14 mouse cellular contexts compared by ENCODE assay signal in genomic region chr2:74761941-74762340, GRCm38 (mm10). TPM values are rescaled to one million over a fixed set of nuclear protein-coding genes. Genes with fewer than 3 reads are reported as not detected.
A peak's percentile ranks its signal among the peaks of the same experiment; 100 is the strongest.
DNase-seq lines count a peak whose midpoint lies in the region; ATAC-seq and TF ChIP-seq lines count a peak whose summit lies in the region.
"Had no signal": no experiment of that assay in that cellular context is flagged by ENCODE, and none has a peak within 500 bp of the region (broad histone marks: within the 10 kb centered on the region; RNA-seq: fewer than 3 reads in every experiment).

No protein-coding gene starts in this region.

- peaks cover 95% of the 10 kb centered on the region for H3K27me3 ChIP-seq in forebrain, embryonic 12.5 days
- H3K27me3 ChIP-seq in forebrain, postnatal 0 days (ENCODE audit: insufficient read depth, low read length) = peaks cover 77% of the 10 kb centered on the region
- peaks cover 99% of the 10 kb centered on the region for H3K27me3 ChIP-seq in midbrain, embryonic 10.5 days (ENCODE audit: low read depth, poor library complexity, severe bottlenecking)
- H3K27me3 ChIP-seq in midbrain, embryonic 16.5 days (ENCODE audit: control insufficient read depth, insufficient read depth, low read depth, low read length) = peaks cover 85% of the 10 kb centered on the region
- peaks cover 81% of the 10 kb centered on the region for H3K27me3 ChIP-seq in intestine, postnatal 0 days (replicated peaks; ENCODE audit: control insufficient read depth, insufficient read depth, low read length)
- peaks cover 68% of the 10 kb centered on the region for H3K27me3 ChIP-seq in stomach, embryonic 16.5 days (ENCODE audit: control insufficient read depth, insufficient read depth, low read length)

- no peak for ATAC-seq in forebrain, embryonic 12.5 days (ENCODE audit: low FRiP score)
- ATAC-seq in forebrain, postnatal 0 days = no peak
- ATAC-seq in midbrain, embryonic 16.5 days = no peak
- 0 out of 2 replicates have a peak, but pooled peaks have one; percentile 8 for ATAC-seq in intestine, postnatal 0 days
- no peak for ATAC-seq in stomach, embryonic 16.5 days (ENCODE audit: insufficient read depth, low FRiP score)

- DNase-seq in forebrain, postnatal 0 days = no peak
- DNase-seq in midbrain, embryonic 10.5 days (ENCODE audit: low spot score) = peak; percentile 26
- DNase-seq in thymus, adult 18-20 months = no peak
- no peak for DNase-seq in adrenal gland, postnatal 36 days
- DNase-seq: liver had no signal

- TF ChIP-seq CTCF in forebrain, postnatal 0 days (IDR thresholded peaks at IDR 0.05; ENCODE audit: low read depth) = no peak
- no peak for TF ChIP-seq CTCF in intestine, postnatal 0 days (IDR thresholded peaks at IDR 0.05; ENCODE audit: low read depth)

- H3K9ac ChIP-seq in forebrain, embryonic 12.5 days = no peak overlapping the region
- H3K9ac ChIP-seq in forebrain, postnatal 0 days = no peak overlapping the region
- H3K9ac ChIP-seq in midbrain, embryonic 16.5 days (ENCODE audit: low read depth, low read length) = no peak overlapping the region
- no peak overlapping the region for H3K9ac ChIP-seq in intestine, postnatal 0 days (ENCODE audit: low read depth, low read length)
- no peak overlapping the region for H3K9ac ChIP-seq in stomach, embryonic 16.5 days (ENCODE audit: low read length)

- H3K4me1 ChIP-seq in forebrain, embryonic 12.5 days = peaks cover 17% of the 10 kb centered on the region
- 0 out of 2 replicates have a peak, but pooled peaks cover 3% of the 10 kb centered on the region for H3K4me1 ChIP-seq in forebrain, postnatal 0 days (ENCODE audit: insufficient read depth)
- peaks cover 21% of the 10 kb centered on the region for H3K4me1 ChIP-seq in midbrain, embryonic 10.5 days
- peaks cover 14% of the 10 kb centered on the region for H3K4me1 ChIP-seq in midbrain, embryonic 16.5 days (ENCODE audit: control insufficient read depth, insufficient read depth, low read length)
- peaks cover 5% of the 10 kb centered on the region; the same call in 1 of the 2 replicates for H3K4me1 ChIP-seq in intestine, postnatal 0 days (replicated peaks; ENCODE audit: control insufficient read depth, insufficient read depth, low read length)
- peaks cover 10% of the 10 kb centered on the region for H3K4me1 ChIP-seq in stomach, embryonic 16.5 days (ENCODE audit: control insufficient read depth, insufficient read depth, low read length)

- no peaks in the 10 kb centered on the region for H3K36me3 ChIP-seq in forebrain, embryonic 12.5 days (replicated peaks)
- no peaks in the 10 kb centered on the region for H3K36me3 ChIP-seq in forebrain, postnatal 0 days (ENCODE audit: insufficient read depth)
- no peaks in the 10 kb centered on the region for H3K36me3 ChIP-seq in midbrain, embryonic 10.5 days
- no peaks in the 10 kb centered on the region for H3K36me3 ChIP-seq in midbrain, embryonic 16.5 days (ENCODE audit: control insufficient read depth, insufficient read depth, low read length)
- no peaks in the 10 kb centered on the region for H3K36me3 ChIP-seq in intestine, postnatal 0 days (ENCODE audit: control insufficient read depth, insufficient read depth)
- H3K36me3 ChIP-seq in stomach, embryonic 16.5 days (ENCODE audit: control insufficient read depth, insufficient read depth, low read length) = no peaks in the 10 kb centered on the region

- no peak overlapping the region for H3K27ac ChIP-seq in forebrain, embryonic 12.5 days
- no peak overlapping the region for H3K27ac ChIP-seq in forebrain, postnatal 0 days (ENCODE audit: low read depth, low read length)
- no peak overlapping the region for H3K27ac ChIP-seq in midbrain, embryonic 10.5 days (replicated peaks)
- H3K27ac ChIP-seq in midbrain, embryonic 16.5 days (ENCODE audit: low read length) = no peak overlapping the region
- no peak overlapping the region for H3K27ac ChIP-seq in intestine, postnatal 0 days (ENCODE audit: low read depth, low read length)
- no peak overlapping the region for H3K27ac ChIP-seq in stomach, embryonic 16.5 days (ENCODE audit: low read length)
- H3K27ac ChIP-seq: layer of hippocampus, adult 2 months had no signal

- 5% methylated on average over 13 of the region's 13 CpGs for WGBS in forebrain, embryonic 12.5 days
- WGBS in forebrain, postnatal 0 days = 3% methylated on average over 13 of the region's 13 CpGs
- WGBS in midbrain, embryonic 10.5 days = 6% methylated on average over 13 of the region's 13 CpGs
- 5% methylated on average over 13 of the region's 13 CpGs for WGBS in midbrain, embryonic 16.5 days
- 6% methylated on average over 13 of the region's 13 CpGs for WGBS in intestine, postnatal 0 days
- 6% methylated on average over 13 of the region's 13 CpGs for WGBS in stomach, embryonic 16.5 days

- H3K9me3 ChIP-seq in forebrain, embryonic 12.5 days = no peaks in the 10 kb centered on the region
- H3K9me3 ChIP-seq in forebrain, postnatal 0 days (ENCODE audit: low read length) = no peaks in the 10 kb centered on the region
- H3K9me3 ChIP-seq in midbrain, embryonic 10.5 days (replicated peaks) = no peaks in the 10 kb centered on the region
- H3K9me3 ChIP-seq in midbrain, embryonic 16.5 days (replicated peaks; ENCODE audit: control insufficient read depth, low read length, poor library complexity, severe bottlenecking) = no peaks in the 10 kb centered on the region
- H3K9me3 ChIP-seq in intestine, postnatal 0 days (ENCODE audit: control insufficient read depth) = no peaks in the 10 kb centered on the region
- no peaks in the 10 kb centered on the region for H3K9me3 ChIP-seq in stomach, embryonic 16.5 days (replicated peaks; ENCODE audit: control insufficient read depth, low read length)

- no peak overlapping the region; the same call in 1 of the 2 replicates for H3K4me2 ChIP-seq in forebrain, embryonic 12.5 days
- no peak overlapping the region for H3K4me2 ChIP-seq in forebrain, postnatal 0 days (ENCODE audit: low read depth)
- no peak overlapping the region for H3K4me2 ChIP-seq in midbrain, embryonic 16.5 days (ENCODE audit: low read length)
- H3K4me2 ChIP-seq in intestine, postnatal 0 days (replicated peaks; ENCODE audit: low read depth) = peak overlapping the region; percentile 78; the same call in 1 of the 2 replicates
- H3K4me2 ChIP-seq in stomach, embryonic 16.5 days (ENCODE audit: low read depth, low read length) = peak overlapping the region; percentile 91; the same call in 1 of the 2 replicates

- H3K4me3 ChIP-seq in forebrain, embryonic 12.5 days (replicated peaks) = peak overlapping the region; percentile 51; the same call in 1 of the 2 replicates
- H3K4me3 ChIP-seq in forebrain, postnatal 0 days (ENCODE audit: low read depth, low read length) = no peak overlapping the region
- H3K4me3 ChIP-seq in midbrain, embryonic 10.5 days = no peak overlapping the region; the same call in 1 of the 2 replicates
- H3K4me3 ChIP-seq in midbrain, embryonic 16.5 days (ENCODE audit: low read depth, low read length) = no peak overlapping the region
- H3K4me3 ChIP-seq in intestine, postnatal 0 days (ENCODE audit: low read depth, low read length) = no peak overlapping the region
- H3K4me3 ChIP-seq in stomach, embryonic 16.5 days (replicated peaks; ENCODE audit: low read length) = no peak overlapping the region

RNA-seq across cellular contexts. Expression of gene Hoxd1, which starts 0.8 kb away (rescaled TPM):
- 0.31 and 0.52 TPM in 2 replicates for polyA plus RNA-seq in forebrain, embryonic 12.5 days (2016; fragmentation: Nextera tagmentation; extraction: Ambion mirVana)
- total RNA-seq in forebrain, postnatal 0 days (2014; rRNA removed) = not detected in 2 replicates
- not detected in 2 replicates for polyA plus RNA-seq in forebrain, postnatal 0 days (2015; fragmentation: Nextera tagmentation; extraction: Ambion mirVana)
- polyA plus RNA-seq in midbrain, embryonic 10.5 days (2016; fragmentation: Nextera tagmentation; extraction: Ambion mirVana) = not detected in 2 replicates
- 0.11 TPM in 1 of 2 replicates, not detected in the other for polyA plus RNA-seq in midbrain, embryonic 16.5 days (2015; fragmentation: Nextera tagmentation; extraction: Ambion mirVana)
- polyA plus RNA-seq in intestine, postnatal 0 days (2015; fragmentation: Nextera tagmentation; extraction: Ambion mirVana) = not detected in 2 replicates
- polyA plus RNA-seq in stomach, embryonic 16.5 days (2015; fragmentation: Nextera tagmentation; extraction: Ambion mirVana) = not detected in 2 replicates
- total RNA-seq in adrenal gland, postnatal 36 days (2021) = not detected
- total RNA-seq: heart, postnatal 25 days; MEL had no signal
- polyA plus RNA-seq: thymus, postnatal 0 days had no signal

RNA-seq across cellular contexts. Expression of gene Gm28230, which starts 35.4 kb away (rescaled TPM):
- not detected in 2 replicates for polyA plus RNA-seq in forebrain, embryonic 12.5 days (2016; fragmentation: Nextera tagmentation; extraction: Ambion mirVana)
- not detected in 2 replicates for total RNA-seq in forebrain, postnatal 0 days (2014; rRNA removed)
- polyA plus RNA-seq in forebrain, postnatal 0 days (2015; fragmentation: Nextera tagmentation; extraction: Ambion mirVana) = not detected in 2 replicates
- not detected in 2 replicates for polyA plus RNA-seq in midbrain, embryonic 10.5 days (2016; fragmentation: Nextera tagmentation; extraction: Ambion mirVana)
- polyA plus RNA-seq in midbrain, embryonic 16.5 days (2015; fragmentation: Nextera tagmentation; extraction: Ambion mirVana) = not detected in 2 replicates
- polyA plus RNA-seq in intestine, postnatal 0 days (2015; fragmentation: Nextera tagmentation; extraction: Ambion mirVana) = 0.17 TPM in 1 of 2 replicates, not detected in the other
- 0.10 and 0.13 TPM in 2 replicates for polyA plus RNA-seq in stomach, embryonic 16.5 days (2015; fragmentation: Nextera tagmentation; extraction: Ambion mirVana)
- total RNA-seq in adrenal gland, postnatal 36 days (2021) = 1 to 10 TPM; 1.6 to 2.0 TPM
- total RNA-seq: heart, postnatal 25 days; layer of hippocampus, adult 2 months; MEL had no signal
- polyA plus RNA-seq: frontal cortex, adult 2 months; thymus, postnatal 0 days had no signal

RNA-seq across cellular contexts. Expression of gene Hoxd4, which starts 50.2 kb away (rescaled TPM):
- not detected in 2 replicates for polyA plus RNA-seq in forebrain, embryonic 12.5 days (2016; fragmentation: Nextera tagmentation; extraction: Ambion mirVana)
- total RNA-seq in forebrain, postnatal 0 days (2014; rRNA removed) = not detected in 2 replicates
- polyA plus RNA-seq in forebrain, postnatal 0 days (2015; fragmentation: Nextera tagmentation; extraction: Ambion mirVana) = not detected in 2 replicates
- polyA plus RNA-seq in midbrain, embryonic 10.5 days (2016; fragmentation: Nextera tagmentation; extraction: Ambion mirVana) = not detected in 2 replicates
- polyA plus RNA-seq in midbrain, embryonic 16.5 days (2015; fragmentation: Nextera tagmentation; extraction: Ambion mirVana) = not detected in 2 replicates
- polyA plus RNA-seq in intestine, postnatal 0 days (2015; fragmentation: Nextera tagmentation; extraction: Ambion mirVana) = 0.20 and 0.51 TPM in 2 replicates
- polyA plus RNA-seq in stomach, embryonic 16.5 days (2015; fragmentation: Nextera tagmentation; extraction: Ambion mirVana) = 0.29 and 0.39 TPM in 2 replicates
- 10 to 100 TPM; 13.6 to 15.5 TPM for total RNA-seq in adrenal gland, postnatal 36 days (2021)
- total RNA-seq: layer of hippocampus, adult 2 months; MEL had no signal
- polyA plus RNA-seq: frontal cortex, adult 2 months; thymus, postnatal 0 days had no signal

RNA-seq across cellular contexts. Expression of gene Hoxd3, which starts 50.2 kb away (rescaled TPM):
- not detected in 2 replicates for polyA plus RNA-seq in forebrain, embryonic 12.5 days (2016; fragmentation: Nextera tagmentation; extraction: Ambion mirVana)
- not detected in 2 replicates for total RNA-seq in forebrain, postnatal 0 days (2014; rRNA removed)
- not detected in 2 replicates for polyA plus RNA-seq in forebrain, postnatal 0 days (2015; fragmentation: Nextera tagmentation; extraction: Ambion mirVana)
- 0.06 TPM in 1 of 2 replicates, not detected in the other for polyA plus RNA-seq in midbrain, embryonic 10.5 days (2016; fragmentation: Nextera tagmentation; extraction: Ambion mirVana)
- 0.17 TPM in 1 of 2 replicates, not detected in the other for polyA plus RNA-seq in midbrain, embryonic 16.5 days (2015; fragmentation: Nextera tagmentation; extraction: Ambion mirVana)
- polyA plus RNA-seq in intestine, postnatal 0 days (2015; fragmentation: Nextera tagmentation; extraction: Ambion mirVana) = 3.2 and 3.3 TPM in 2 replicates
- polyA plus RNA-seq in stomach, embryonic 16.5 days (2015; fragmentation: Nextera tagmentation; extraction: Ambion mirVana) = 7.4 and 9.2 TPM in 2 replicates
- total RNA-seq in adrenal gland, postnatal 36 days (2021) = under 1 TPM; 0.17 to 0.36 TPM
- total RNA-seq: heart, postnatal 25 days; layer of hippocampus, adult 2 months; MEL had no signal
- polyA plus RNA-seq: frontal cortex, adult 2 months had no signal

RNA-seq across cellular contexts. Expression of gene Hoxd8, which starts 57.5 kb away (rescaled TPM):
- 0.08 TPM in 1 of 2 replicates, not detected in the other for polyA plus RNA-seq in forebrain, embryonic 12.5 days (2016; fragmentation: Nextera tagmentation; extraction: Ambion mirVana)
- 0.10 TPM in 1 of 2 replicates, not detected in the other for total RNA-seq in forebrain, postnatal 0 days (2014; rRNA removed)
- 0.22 TPM in 1 of 2 replicates, not detected in the other for polyA plus RNA-seq in forebrain, postnatal 0 days (2015; fragmentation: Nextera tagmentation; extraction: Ambion mirVana)
- polyA plus RNA-seq in midbrain, embryonic 10.5 days (2016; fragmentation: Nextera tagmentation; extraction: Ambion mirVana) = not detected in 2 replicates
- not detected in 2 replicates for polyA plus RNA-seq in midbrain, embryonic 16.5 days (2015; fragmentation: Nextera tagmentation; extraction: Ambion mirVana)
- polyA plus RNA-seq in intestine, postnatal 0 days (2015; fragmentation: Nextera tagmentation; extraction: Ambion mirVana) = 2.2 and 2.7 TPM in 2 replicates
- 1.7 and 2.8 TPM in 2 replicates for polyA plus RNA-seq in stomach, embryonic 16.5 days (2015; fragmentation: Nextera tagmentation; extraction: Ambion mirVana)
- total RNA-seq in adrenal gland, postnatal 36 days (2021) = 10 to 100 TPM; 23.9 to 35.9 TPM
- total RNA-seq: layer of hippocampus, adult 2 months had no signal

Comparison
In these comparisons a context has a peak if more than half of its experiments do, and no peak if none do; other contexts are left out.
1. H3K4me2 ChIP-seq: peak in intestine, postnatal 0 days (single experiment) and stomach, embryonic 16.5 days (single experiment); none in forebrain, embryonic 12.5 days (single experiment), forebrain, postnatal 0 days (single experiment) and midbrain, embryonic 16.5 days (single experiment).